Comparison of ENCODE assay signal across 8 mouse cellular contexts in the genomic region with DNA sequence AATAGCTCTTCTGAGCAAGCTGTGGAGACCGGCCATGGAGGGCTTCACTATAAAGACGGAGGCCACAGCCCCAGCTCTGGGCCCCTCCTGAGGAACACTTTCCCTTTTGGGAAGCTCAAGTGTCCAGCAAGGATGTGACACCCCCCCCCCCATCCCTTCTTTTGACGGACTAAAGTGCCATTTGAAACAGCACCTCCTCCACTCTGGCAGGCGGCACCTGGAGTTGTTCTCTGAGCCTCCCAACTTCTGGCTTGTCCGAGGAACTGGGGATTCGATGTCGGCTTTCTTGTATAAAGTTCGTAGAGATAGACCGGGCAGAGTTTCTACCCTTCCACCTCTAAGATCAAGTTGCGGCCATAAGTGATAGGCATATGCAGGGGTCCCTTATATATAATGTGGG.
DNase-seq lines count a peak whose midpoint lies in the region; ATAC-seq and TF ChIP-seq lines count a peak whose summit lies in the region.

No protein-coding gene starts in this region.

- no peak for TF ChIP-seq EP300 in liver, embryonic 14.5 days (IDR thresholded peaks at IDR 0.05; ENCODE audit: low read depth)

- no peaks in the 10 kb centered on the region for H3K27me3 ChIP-seq in heart, embryonic 11.5 days (ENCODE audit: control insufficient read depth, insufficient read depth, low read length)
- no peaks in the 10 kb centered on the region for H3K27me3 ChIP-seq in C2C12 (ENCODE audit: control insufficient read depth, insufficient read depth, insufficient read length)
- H3K27me3 ChIP-seq in forebrain, embryonic 12.5 days = peaks cover 34% of the 10 kb centered on the region
- peaks cover 44% of the 10 kb centered on the region for H3K27me3 ChIP-seq in liver, embryonic 14.5 days (ENCODE audit: control insufficient read depth, insufficient read depth, low read length)

- peaks cover 23% of the 10 kb centered on the region for H3K4me1 ChIP-seq in heart, embryonic 11.5 days (ENCODE audit: control insufficient read depth, insufficient read depth, low read length)
- H3K4me1 ChIP-seq in forebrain, embryonic 12.5 days = peaks cover 28% of the 10 kb centered on the region
- H3K4me1 ChIP-seq in liver, embryonic 14.5 days (replicated peaks; ENCODE audit: control insufficient read depth in 2 of 2, insufficient read depth in 2 of 2, low read length in 1 of 2) = peaks cover 0 to 12% of the 10 kb centered on the region in 2 experiments; a peak in 3 of 4 replicates

- peak overlapping the region; percentile 93 for H3K4me2 ChIP-seq in heart, embryonic 11.5 days
- peak overlapping the region; percentile 82 for H3K4me2 ChIP-seq in forebrain, embryonic 12.5 days
- peak overlapping the region; percentile 67 for H3K4me2 ChIP-seq in liver, embryonic 14.5 days (ENCODE audit: low read depth)

- no peaks in the 10 kb centered on the region for H3K9me3 ChIP-seq in heart, embryonic 11.5 days (replicated peaks; ENCODE audit: control insufficient read depth, low read length)
- no peaks in the 10 kb centered on the region for H3K9me3 ChIP-seq in forebrain, embryonic 12.5 days
- no peaks in the 10 kb centered on the region for H3K9me3 ChIP-seq in liver, embryonic 14.5 days (ENCODE audit: control insufficient read depth, low read length)

- H3K4me3 ChIP-seq in heart, embryonic 11.5 days (ENCODE audit: low read depth, low read length) = peak overlapping the region; percentile 88
- H3K4me3 ChIP-seq in C2C12 (ENCODE audit: insufficient read depth, poor library complexity, severe bottlenecking) = peak overlapping the region; percentile 56
- H3K4me3 ChIP-seq in forebrain, embryonic 12.5 days (replicated peaks) = peak overlapping the region; percentile 65
- peak overlapping the region; percentile 59 to 68 for H3K4me3 ChIP-seq in liver, embryonic 14.5 days (ENCODE audit: insufficient read depth in 1 of 2, low read depth in 2 of 2, low read length in 2 of 2)

- under 1% methylated on average over 10 of the region's 10 CpGs for WGBS in heart, embryonic 11.5 days (ENCODE audit: insufficient replicate concordance)
- WGBS in forebrain, embryonic 12.5 days = 3% methylated on average over 10 of the region's 10 CpGs
- WGBS in liver, embryonic 14.5 days (ENCODE audit: insufficient replicate concordance) = 2% methylated on average over 10 of the region's 10 CpGs

- no peak for DNase-seq in heart, adult 8-10 months (ENCODE audit: low spot score)
- no peak for DNase-seq in liver, embryonic 14.5 days (ENCODE audit: low read depth in 3 of 3, low spot score in 3 of 3)
- no peak for DNase-seq in urinary bladder, postnatal 36 days (ENCODE audit: low spot score in 2 of 2)
- no peak for DNase-seq in left cerebral cortex, adult 18-20 months (ENCODE audit: low spot score in 2 of 2)
- DNase-seq in spleen, postnatal 10 days (ENCODE audit: low spot score in 2 of 2) = no peak

- ATAC-seq in heart, embryonic 11.5 days (replicated peaks; ENCODE audit: insufficient number of reproducible peaks, low FRiP score, low TSS enrichment) = no peak
- no peak; the same call in 1 of the 2 replicates for ATAC-seq in forebrain, embryonic 12.5 days (ENCODE audit: low FRiP score)
- ATAC-seq in liver, embryonic 14.5 days (ENCODE audit: insufficient read depth) = no peak

- H3ac ChIP-seq in C2C12 (ENCODE audit: control insufficient read depth, insufficient read length, low read depth) = peak overlapping the region; percentile 90

- TF ChIP-seq CTCF in C2C12 (IDR thresholded peaks at IDR 0.05; ENCODE audit: control insufficient read depth, insufficient read depth, insufficient read length) = no peak
- TF ChIP-seq CTCF in liver, embryonic 14.5 days (IDR thresholded peaks at IDR 0.05; ENCODE audit: low read depth) = no peak

- peak overlapping the region; percentile 84 for H3K27ac ChIP-seq in heart, embryonic 11.5 days (ENCODE audit: low read depth, low read length)
- no peak overlapping the region for H3K27ac ChIP-seq in forebrain, embryonic 12.5 days
- H3K27ac ChIP-seq in liver, embryonic 14.5 days = no peak overlapping the region

- no peaks in the 10 kb centered on the region for H3K36me3 ChIP-seq in heart, embryonic 11.5 days (ENCODE audit: control insufficient read depth, insufficient read depth, low read length)
- H3K36me3 ChIP-seq in C2C12 (ENCODE audit: control insufficient read depth, insufficient read depth) = no peaks in the 10 kb centered on the region
- H3K36me3 ChIP-seq in forebrain, embryonic 12.5 days (replicated peaks) = no peaks in the 10 kb centered on the region
- H3K36me3 ChIP-seq in liver, embryonic 14.5 days (replicated peaks; ENCODE audit: control insufficient read depth, insufficient read depth, low read depth) = no peaks in the 10 kb centered on the region

- peaks cover 59% of the 10 kb centered on the region for H3K79me2 ChIP-seq in C2C12 (ENCODE audit: control insufficient read depth, insufficient read depth)

- H3K9ac ChIP-seq in heart, embryonic 11.5 days (ENCODE audit: low read depth, low read length) = peak overlapping the region; percentile 85
- peak overlapping the region; percentile 72; the same call in 1 of the 2 replicates for H3K9ac ChIP-seq in forebrain, embryonic 12.5 days
- H3K9ac ChIP-seq in liver, embryonic 14.5 days (replicated peaks) = no peak overlapping the region

- H3K79me3 ChIP-seq in C2C12 (ENCODE audit: low read depth) = peaks cover 39% of the 10 kb centered on the region

TF ChIP-seq in C2C12, 6 proteins besides CTCF, POLR2A, EP300 and RAD21:
- no peak for TF ChIP-seq USF1 (IDR thresholded peaks at IDR 0.05; ENCODE audit: low read depth)
- no peak for TF ChIP-seq MAX (IDR thresholded peaks at IDR 0.05)
- no peak for TF ChIP-seq FOSL1 (IDR thresholded peaks at IDR 0.05; ENCODE audit: insufficient read depth, low read length, poor library complexity, severe bottlenecking)
- TF ChIP-seq CEBPB (IDR thresholded peaks at IDR 0.05; ENCODE audit: low read depth) = no peak
- no peak for TF ChIP-seq MYOD1 (IDR thresholded peaks at IDR 0.05; ENCODE audit: control insufficient read depth, insufficient read length, low read depth)
- no peak for TF ChIP-seq MYOG (IDR thresholded peaks at IDR 0.05; ENCODE audit: control insufficient read depth, extremely low read depth, insufficient read length)
